Comparison of ENCODE assay signal across 20 mouse cellular contexts in genomic region chr13:77900843-77901242, GRCm38 (mm10).
DNase-seq lines count a peak whose midpoint lies in the region; ATAC-seq and TF ChIP-seq lines count a peak whose summit lies in the region.
"Had no signal": no experiment of that assay in that cellular context is flagged by ENCODE, and none has a peak within 500 bp of the region (broad histone marks: within the 10 kb centered on the region; RNA-seq: fewer than 3 reads in every experiment).

No protein-coding gene starts in this region.

- TF ChIP-seq CTCF in midbrain, postnatal 0 days (IDR thresholded peaks at IDR 0.05) = no peak

- no peak overlapping the region for H3K27ac ChIP-seq in hindbrain, embryonic 12.5 days
- no peak overlapping the region for H3K27ac ChIP-seq in hindbrain, embryonic 14.5 days
- no peak overlapping the region for H3K27ac ChIP-seq in midbrain, embryonic 12.5 days (replicated peaks)
- H3K27ac ChIP-seq in midbrain, postnatal 0 days (ENCODE audit: low read depth, low read length) = no peak overlapping the region
- H3K27ac ChIP-seq in embryonic facial prominence, embryonic 10.5 days (replicated peaks) = 0 out of 2 replicates have a peak overlapping the region, but pooled peaks have one; percentile 30
- H3K27ac ChIP-seq: liver, embryonic 12.5 days; stomach, postnatal 0 days had no signal

- ATAC-seq in hindbrain, embryonic 12.5 days (ENCODE audit: low FRiP score) = peak; percentile 63
- ATAC-seq in hindbrain, embryonic 14.5 days (ENCODE audit: low FRiP score) = no peak
- ATAC-seq in midbrain, embryonic 12.5 days (ENCODE audit: low FRiP score, low read depth) = peak; percentile 79
- no peak for ATAC-seq in midbrain, postnatal 0 days (ENCODE audit: low FRiP score)
- ATAC-seq: inflammation-experienced regulatory T-cells, adult 6 months; liver, embryonic 12.5 days; lung, postnatal 0 days had no signal

- H3K36me3 ChIP-seq in hindbrain, embryonic 12.5 days = no peaks in the 10 kb centered on the region
- H3K36me3 ChIP-seq in hindbrain, embryonic 14.5 days (replicated peaks; ENCODE audit: control insufficient read depth, insufficient read depth) = no peaks in the 10 kb centered on the region
- no peaks in the 10 kb centered on the region for H3K36me3 ChIP-seq in midbrain, embryonic 12.5 days
- 0 out of 2 replicates have a peak, but pooled peaks cover 3% of the 10 kb centered on the region for H3K36me3 ChIP-seq in midbrain, postnatal 0 days (ENCODE audit: insufficient read depth, low read length)
- no peaks in the 10 kb centered on the region for H3K36me3 ChIP-seq in embryonic facial prominence, embryonic 10.5 days (replicated peaks)

- DNase-seq in hindbrain, embryonic 14.5 days (ENCODE audit: low spot score) = no peak
- DNase-seq in midbrain, postnatal 0 days (ENCODE audit: low spot score) = no peak
- no peak for DNase-seq in embryonic facial prominence, embryonic 10.5 days (ENCODE audit: low spot score)
- DNase-seq in urinary bladder, postnatal 25 days (ENCODE audit: low spot score) = no peak
- no peak for DNase-seq in layer of hippocampus, adult 18-20 months (ENCODE audit: low spot score in 2 of 2)
- DNase-seq in heart, adult 9 months (ENCODE audit: low spot score in 2 of 2) = no peak
- DNase-seq: adrenal gland, postnatal 36 days; cerebellum, postnatal 14 days; heart, adult 18-20 months; kidney, postnatal 36 days; left cerebral cortex, postnatal 4 days; right cerebral cortex, adult 18-20 months; thymus, postnatal 4 days had no signal

- no peaks in the 10 kb centered on the region for H3K27me3 ChIP-seq in hindbrain, embryonic 12.5 days
- H3K27me3 ChIP-seq in hindbrain, embryonic 14.5 days (ENCODE audit: control insufficient read depth, insufficient read depth, low read length) = no peaks in the 10 kb centered on the region
- no peaks in the 10 kb centered on the region; the same call in 1 of the 2 replicates for H3K27me3 ChIP-seq in midbrain, embryonic 12.5 days
- H3K27me3 ChIP-seq in midbrain, postnatal 0 days (ENCODE audit: insufficient read depth, low read length) = no peaks in the 10 kb centered on the region
- H3K27me3 ChIP-seq in embryonic facial prominence, embryonic 10.5 days (replicated peaks; ENCODE audit: low read depth, poor library complexity, severe bottlenecking) = no peaks in the 10 kb centered on the region
- H3K27me3 ChIP-seq: liver, embryonic 12.5 days; megakaryocyte, embryonic 14.5 days had no signal

- 0 out of 2 replicates have a peak, but pooled peaks cover 3% of the 10 kb centered on the region for H3K4me1 ChIP-seq in hindbrain, embryonic 12.5 days
- H3K4me1 ChIP-seq in hindbrain, embryonic 14.5 days (replicated peaks; ENCODE audit: control insufficient read depth, insufficient read depth, low read length) = no peaks in the 10 kb centered on the region
- H3K4me1 ChIP-seq in midbrain, embryonic 12.5 days = peaks cover 4% of the 10 kb centered on the region; the same call in 1 of the 2 replicates
- H3K4me1 ChIP-seq in midbrain, postnatal 0 days (ENCODE audit: insufficient read depth, low read length) = no peaks in the 10 kb centered on the region
- H3K4me1 ChIP-seq in embryonic facial prominence, embryonic 10.5 days = peaks cover 37% of the 10 kb centered on the region
- H3K4me1 ChIP-seq: liver, embryonic 12.5 days; megakaryocyte, embryonic 14.5 days had no signal

- no peak overlapping the region for H3K4me3 ChIP-seq in hindbrain, embryonic 12.5 days
- H3K4me3 ChIP-seq in hindbrain, embryonic 14.5 days (replicated peaks; ENCODE audit: low read length) = no peak overlapping the region
- H3K4me3 ChIP-seq in midbrain, embryonic 12.5 days = no peak overlapping the region
- no peak overlapping the region for H3K4me3 ChIP-seq in midbrain, postnatal 0 days (ENCODE audit: low read depth, low read length)
- no peak overlapping the region for H3K4me3 ChIP-seq in embryonic facial prominence, embryonic 10.5 days
- H3K4me3 ChIP-seq: liver, embryonic 12.5 days; megakaryocyte, embryonic 14.5 days had no signal

- no peaks in the 10 kb centered on the region for H3K9me3 ChIP-seq in hindbrain, embryonic 12.5 days (replicated peaks)
- no peaks in the 10 kb centered on the region for H3K9me3 ChIP-seq in hindbrain, embryonic 14.5 days (ENCODE audit: control insufficient read depth, low read length)
- no peaks in the 10 kb centered on the region for H3K9me3 ChIP-seq in midbrain, embryonic 12.5 days
- no peaks in the 10 kb centered on the region for H3K9me3 ChIP-seq in midbrain, postnatal 0 days (ENCODE audit: low read length)
- H3K9me3 ChIP-seq in embryonic facial prominence, embryonic 10.5 days = no peaks in the 10 kb centered on the region
- H3K9me3 ChIP-seq: liver, embryonic 12.5 days; megakaryocyte, embryonic 14.5 days had no signal

- no peak overlapping the region for H3K4me2 ChIP-seq in hindbrain, embryonic 12.5 days (replicated peaks)
- no peak overlapping the region for H3K4me2 ChIP-seq in hindbrain, embryonic 14.5 days (replicated peaks)
- no peak overlapping the region for H3K4me2 ChIP-seq in midbrain, embryonic 12.5 days (replicated peaks)
- H3K4me2 ChIP-seq in midbrain, postnatal 0 days (ENCODE audit: low read depth, low read length, poor library complexity, severe bottlenecking) = no peak overlapping the region
- H3K4me2 ChIP-seq: liver, embryonic 12.5 days had no signal

- H3K9ac ChIP-seq in hindbrain, embryonic 12.5 days = no peak overlapping the region
- no peak overlapping the region for H3K9ac ChIP-seq in hindbrain, embryonic 14.5 days
- H3K9ac ChIP-seq in midbrain, embryonic 12.5 days (replicated peaks) = no peak overlapping the region
- H3K9ac ChIP-seq in midbrain, postnatal 0 days (replicated peaks; ENCODE audit: low read length, poor library complexity, severe bottlenecking) = no peak overlapping the region
- H3K9ac ChIP-seq: liver, embryonic 12.5 days had no signal

Comparison
In these comparisons a context has a peak if more than half of its experiments do, and no peak if none do; other contexts are left out.
1. ATAC-seq: peak in hindbrain, embryonic 12.5 days (single experiment) and midbrain, embryonic 12.5 days (single experiment); none in hindbrain, embryonic 14.5 days (single experiment) and midbrain, postnatal 0 days (single experiment).